Mouse (Mus musculus) bone marrow macrophage, adult 2 months (primary cell): ENCODE data around the gene Rnls.

ENCODE experiments used
- CTCF ChIP-seq: IDR thresholded peaks from 2 replicates; pipeline ENCODE4 v1.5.1; 2012; ENCODE audit warnings: low read depth, mild to moderate bottlenecking, low read length, moderate library complexity
- POLR2A ChIP-seq: IDR thresholded peaks from 2 replicates; pipeline ENCODE4 v1.6.1; 2012; ENCODE audit warnings: mild to moderate bottlenecking, low read depth, low read length, borderline replicate concordance

GRCm38 (mm10) chr19:33273676-33274075 lies 118.4 kb downstream of the Rnls start:
- TF ChIP-seq CTCF (no peak), POLR2A (no peak)
